Mouse (Mus musculus) limb, embryonic 14.5 days (tissue): ENCODE measurements around the gene Gm21970. TPM values are rescaled to one million over a fixed set of nuclear protein-coding genes. Genes with fewer than 3 reads are reported as not detected.

Experiments used
- ATAC-seq: fragments of 200-750 bp; cut with Nextera tagmentation; 2 replicates; pipeline ENCODE4 v1.8.0; 2017; ENCODE audit warnings: low read depth, moderate number of reproducible peaks, moderate TSS enrichment; ENCODE audit not compliant: low FRiP score
- DNase-seq: peaks from one replicate; pipeline ENCODE4 v3.0.0-alpha.2; 2015; ENCODE audit warnings: low spot score
- H3K27ac ChIP-seq: fragments of 300-500 bp; sonication (generic); replicated peaks from 2 replicates; pipeline ENCODE4 v1.5.1; 2014; ENCODE audit warnings: low read depth, mild to moderate bottlenecking, low read length, moderate library complexity, mixed read lengths
- H3K27me3 ChIP-seq: fragments of 300-500 bp; sonication (generic); 2 replicates; pipeline ENCODE4 v1.6.1; 2014; ENCODE audit warnings: low read length, mixed read lengths; ENCODE audit not compliant: control insufficient read depth, insufficient read depth
- H3K36me3 ChIP-seq: fragments of 300-500 bp; sonication (generic); 2 replicates; pipeline ENCODE4 v1.6.1; 2014; ENCODE audit warnings: mild to moderate bottlenecking, low read length, moderate library complexity, mixed read lengths; ENCODE audit not compliant: control insufficient read depth, insufficient read depth
- H3K4me1 ChIP-seq: fragments of 300-500 bp; sonication (generic); 2 replicates; pipeline ENCODE4 v1.6.1; 2014; ENCODE audit warnings: antibody characterized with exemption, low read length, mixed read lengths; ENCODE audit not compliant: control insufficient read depth, insufficient read depth
- H3K4me2 ChIP-seq: fragments of 300-500 bp; sonication (generic); replicated peaks from 2 replicates; pipeline ENCODE4 v1.6.1; 2014; ENCODE audit warnings: low read depth, mild to moderate bottlenecking, low read length, moderate library complexity; ENCODE audit not compliant: severe bottlenecking
- H3K4me3 ChIP-seq: fragments of 300-500 bp; sonication (generic); replicated peaks from 2 replicates; pipeline ENCODE4 v1.5.1; 2014; ENCODE audit warnings: low read length
- H3K9ac ChIP-seq: fragments of 300-500 bp; sonication (generic); 2 replicates; pipeline ENCODE4 v1.6.1; 2014; ENCODE audit warnings: mild to moderate bottlenecking, low read depth, low read length, moderate library complexity; ENCODE audit not compliant: severe bottlenecking
- H3K9me3 ChIP-seq: fragments of 300-500 bp; sonication (generic); 2 replicates; pipeline ENCODE4 v1.6.1; 2016; ENCODE audit warnings: low read length; ENCODE audit not compliant: control insufficient read depth
- POLR2A ChIP-seq: fragments of 200-500 bp; IDR thresholded peaks from 2 replicates; pipeline ENCODE4 v1.8.0; 2012; ENCODE audit warnings: inconsistent platforms, mild to moderate bottlenecking, moderate library complexity, borderline replicate concordance; ENCODE audit not compliant: insufficient read depth, insufficient read length; ENCODE audit errors: extremely low read depth
- WGBS: fragments of 180-500 bp; shearing (Covaris S2); extraction: QIAGEN DNeasy Blood & Tissue Kit; methylation state at CpG from one replicate; pipeline ENCODE4 v1.1.7; 2014; 5-methylcytosine and 5-hydroxymethylcytosine counted together
- polyA plus RNA-seq, 2 experiments: library from polyadenylated mRNA; depleted of rRNA in 1 of 2; stranded (reverse) in 1 of 2; unstranded in 1 of 2; fragments of >200 nt; fragmentation: Nextera tagmentation in 1 of 2; extraction: Ambion mirVana in 1 of 2; gene quantifications; 2 replicates each; pipeline versions ENCODE4 v1.2.1 to v1.2.3; 2012 to 2014

The Gm21970 gene
- polyA plus RNA-seq, 2 experiments = not detected

GRCm38 (mm10) chr16:91362006-91362405, 29.5 kb upstream of the Gm21970 start:
- Histone ChIP-seq H3K4me1 (peaks cover 15% of the 10 kb centered on the region), H3K27ac (no peak overlapping the region), H3K9me3 (no peaks in the 10 kb centered on the region), H3K9ac (no peak overlapping the region), H3K36me3 (no peaks in the 10 kb centered on the region), H3K27me3 (no peaks in the 10 kb centered on the region), H3K4me3 (no peak overlapping the region), H3K4me2 (no peak overlapping the region)
- DNase-seq (no peak), ATAC-seq (no peak)
- WGBS = 41% methylated on average over 2 of the region's 2 CpGs
- no peak for TF ChIP-seq POLR2A

- peak; percentile 48 for DNase-seq
- H3K27ac ChIP-seq = no peak overlapping the region
- WGBS = 58% methylated on average over 12 of the region's 12 CpGs
These were observed 28.8 kb upstream of the Gm21970 start for GRCm38 (mm10) chr16:91362616-91363272.

GRCm38 (mm10) chr16:91363483-91363882, 28.0 kb upstream of the Gm21970 start:
- peaks cover 15% of the 10 kb centered on the region for H3K4me1 ChIP-seq
- no peak overlapping the region for H3K4me3 ChIP-seq
- H3K9ac ChIP-seq = 0 out of 2 replicates have a peak overlapping the region, but pooled peaks have one; percentile 9
- no peaks in the 10 kb centered on the region for H3K36me3 ChIP-seq
- no peak for TF ChIP-seq POLR2A
- WGBS = 30% methylated on average over 3 of the region's 3 CpGs
- no peak overlapping the region for H3K4me2 ChIP-seq
- peak; percentile 91 for DNase-seq
- peak; percentile 79 for ATAC-seq
- H3K27ac ChIP-seq = no peak overlapping the region
- no peaks in the 10 kb centered on the region for H3K9me3 ChIP-seq
- H3K27me3 ChIP-seq = no peaks in the 10 kb centered on the region

More at GRCm38 (mm10) chr16:91362616-91363272, 28.8 kb upstream of the Gm21970 start:
- H3K4me2 ChIP-seq = no peak overlapping the region
- no peak overlapping the region for H3K9ac ChIP-seq
- H3K4me3 ChIP-seq = no peak overlapping the region
- no peak for TF ChIP-seq POLR2A
- no peaks in the 10 kb centered on the region for H3K27me3 ChIP-seq
- peaks cover 15% of the 10 kb centered on the region for H3K4me1 ChIP-seq
- H3K9me3 ChIP-seq = no peaks in the 10 kb centered on the region
- no peaks in the 10 kb centered on the region for H3K36me3 ChIP-seq
- no peak for ATAC-seq

- DNase-seq = no peak
- Histone ChIP-seq H3K4me3 (no peak overlapping the region), H3K4me2 (no peak overlapping the region), H3K9me3 (no peaks in the 10 kb centered on the region), H3K27ac (no peak overlapping the region), H3K4me1 (peaks cover 15% of the 10 kb centered on the region), H3K27me3 (no peaks in the 10 kb centered on the region), H3K9ac (no peak overlapping the region), H3K36me3 (no peaks in the 10 kb centered on the region)
- no peak for ATAC-seq
- no peak for TF ChIP-seq POLR2A
These were observed 25.0 kb upstream of the Gm21970 start for GRCm38 (mm10) chr16:91366567-91366966.

GRCm38 (mm10) chr16:91367066-91367465, 24.5 kb upstream of the Gm21970 start:
- Histone ChIP-seq H3K27me3 (no peaks in the 10 kb centered on the region), H3K4me1 (peaks cover 15% of the 10 kb centered on the region), H3K4me2 (no peak overlapping the region), H3K4me3 (no peak overlapping the region), H3K9ac (no peak overlapping the region), H3K36me3 (no peaks in the 10 kb centered on the region), H3K27ac (no peak overlapping the region), H3K9me3 (no peaks in the 10 kb centered on the region)
- ATAC-seq (no peak), DNase-seq (no peak)
- WGBS = 75% methylated on average over 2 of the region's 2 CpGs
- TF ChIP-seq POLR2A = no peak
